Mouse (Mus musculus): Measurements from ENCODE around the gene Gtpbp10.

GRCm38 (mm10) chr5:5559079-5559740, at the start of gene Gtpbp10:
- peak; percentile 64; the same call in 1 of the 2 replicates for TF ChIP-seq POLR2A (IDR thresholded peaks at IDR 0.05; ENCODE audit: borderline replicate concordance, extremely low read depth, insufficient read depth, insufficient read length, poor library complexity, severe bottlenecking)
- TF ChIP-seq CTCF (IDR thresholded peaks at IDR 0.05; ENCODE audit: borderline replicate concordance, extremely low read depth, insufficient read depth, insufficient read length) = no peak
